Mouse (Mus musculus) MN1 (cell line): Measurements from ENCODE around the gene Bola1.
"Not testable (repeated sequence)": the region's sequence is repeated elsewhere in the genome, so short reads cannot be mapped to it uniquely, and the experiment has no call there.

ENCODE experiments used
- DNase-seq: peaks from one replicate; pipeline ENCODE4 v3.0.0-alpha.2; 2016; ENCODE audit warnings: low spot score

Bola1 gene

GRCm38 (mm10) chr3:96226695-96227648 lies 7.5 kb upstream of the Bola1 start:
- peak; percentile 56 for DNase-seq

GRCm38 (mm10) chr3:96225421-96225820 lies 5.9 kb upstream of the Bola1 start:
- no peak for DNase-seq

GRCm38 (mm10) chr3:96222774-96223173 lies 3.3 kb upstream of the Bola1 start:
- DNase-seq = no peak

- DNase-seq = peak; percentile 34
These were observed 2.1 kb upstream of the Bola1 start for GRCm38 (mm10) chr3:96221640-96222038.

- DNase-seq = peak; percentile 94
These were observed 1.5 kb upstream of the Bola1 start, which contains the start of the genes Hist2h2ac and Hist2h2be for GRCm38 (mm10) chr3:96220765-96221639. Hist2h2ac (minus strand) TSS chr3:96220880. Hist2h2be (plus strand) TSS chr3:96221119.

GRCm38 (mm10) chr3:96220131-96220764 lies 739 bp upstream of the Bola1 start:
- peak; percentile 67 for DNase-seq

- peak; percentile 63 for DNase-seq
These were observed 293 bp downstream of the Bola1 start for GRCm38 (mm10) chr3:96219191-96219641.

GRCm38 (mm10) chr3:96209242-96209641 lies 10.3 kb downstream of the Bola1 start:
- peak; percentile 83 for DNase-seq

GRCm38 (mm10) chr3:96207819-96208218 lies 11.7 kb downstream of the Bola1 start:
- no peak for DNase-seq

GRCm38 (mm10) chr3:96199731-96200130 lies 19.8 kb downstream of the Bola1 start:
- no peak for DNase-seq

GRCm38 (mm10) chr3:96198601-96199251 lies 20.8 kb downstream of the Bola1 start:
- not testable (repeated sequence) for DNase-seq

GRCm38 (mm10) chr3:96198181-96198580 lies 21.3 kb downstream of the Bola1 start:
- DNase-seq = peak; percentile 75

- DNase-seq = peak; percentile 93
These were observed 22.3 kb downstream of the Bola1 start for GRCm38 (mm10) chr3:96197129-96197749.

GRCm38 (mm10) chr3:96196437-96197128 lies 22.9 kb downstream of the Bola1 start:
- DNase-seq = no peak

GRCm38 (mm10) chr3:96195616-96196313 lies 23.7 kb downstream of the Bola1 start:
- DNase-seq = no peak

GRCm38 (mm10) chr3:96194966-96195365 lies 24.5 kb downstream of the Bola1 start:
- DNase-seq = no peak

GRCm38 (mm10) chr3:96192977-96193376 lies 26.5 kb downstream of the Bola1 start:
- no peak for DNase-seq

GRCm38 (mm10) chr3:96182382-96182776 lies 37.1 kb downstream of the Bola1 start:
- no peak for DNase-seq

GRCm38 (mm10) chr3:96181510-96182381 lies 37.8 kb downstream of the Bola1 start:
- no peak for DNase-seq
